Mouse (Mus musculus): ENCODE data around the gene Clasp1. TPM values are rescaled to one million over a fixed set of nuclear protein-coding genes. Genes with fewer than 3 reads are reported as not detected.

The Clasp1 gene
- total and polyA plus RNA-seq, 3 experiments, result 32.0 to 53.2 (median 42.2) TPM

- no peak for TF ChIP-seq POLR2AphosphoS2 (IDR thresholded peaks at IDR 0.05; ENCODE audit: low read depth, low read length)
- no peak for TF ChIP-seq ZNF384 (IDR thresholded peaks at IDR 0.05; ENCODE audit: low read depth, low read length)
- no peak for TF ChIP-seq JUND (conservative IDR thresholded peaks at IDR 0.05; ENCODE audit: low read depth, low read length)
- TF ChIP-seq CTCF (conservative IDR thresholded peaks at IDR 0.05 in 1 of 2, IDR thresholded peaks at IDR 0.05 in 1 of 2; ENCODE audit: low read depth in 2 of 2, low read length in 2 of 2), result peak in 1 of 2 experiments; percentile 64; a peak in 2 of 4 replicates
- TF ChIP-seq POLR2A (IDR thresholded peaks at IDR 0.05; ENCODE audit: low read depth, low read length), result no peak
- TF ChIP-seq E2F4 (IDR thresholded peaks at IDR 0.05; ENCODE audit: insufficient replicate concordance, low read depth, low read length), result no peak
- TF ChIP-seq JUN (IDR thresholded peaks at IDR 0.05; ENCODE audit: insufficient read depth, low read depth, low read length), result no peak
- no peak for TF ChIP-seq MEF2A (IDR thresholded peaks at IDR 0.05; ENCODE audit: borderline replicate concordance, low read depth, low read length)
- TF ChIP-seq USF1 (IDR thresholded peaks at IDR 0.05; ENCODE audit: low read depth, low read length), result no peak
- TF ChIP-seq TCF12 (IDR thresholded peaks at IDR 0.05; ENCODE audit: low read depth, low read length), result no peak
- TF ChIP-seq KAT2A (IDR thresholded peaks at IDR 0.05; ENCODE audit: insufficient replicate concordance, low read length), result no peak
- TF ChIP-seq USF2 (conservative IDR thresholded peaks at IDR 0.05; ENCODE audit: low read depth, low read length), result no peak
- peak; percentile 59 for TF ChIP-seq RAD21 (IDR thresholded peaks at IDR 0.05; ENCODE audit: low read depth, low read length)
- TF ChIP-seq ETS1 (conservative IDR thresholded peaks at IDR 0.05; ENCODE audit: low read depth, low read length), result no peak
- no peak for TF ChIP-seq NELFE (IDR thresholded peaks at IDR 0.05; ENCODE audit: low read depth, low read length)
- TF ChIP-seq IRF4 (IDR thresholded peaks at IDR 0.05; ENCODE audit: low read depth, low read length), result no peak
- TF ChIP-seq HCFC1 (IDR thresholded peaks at IDR 0.05; ENCODE audit: low read depth, low read length), result no peak
- no peak for TF ChIP-seq TBP (conservative IDR thresholded peaks at IDR 0.05; ENCODE audit: low read depth, low read length)
- TF ChIP-seq PAX5 (IDR thresholded peaks at IDR 0.05; ENCODE audit: low read length), result no peak
- TF ChIP-seq MYC (IDR thresholded peaks at IDR 0.05; ENCODE audit: low read depth, low read length), result no peak
- peak; percentile 62 for TF ChIP-seq SMC3 (IDR thresholded peaks at IDR 0.05; ENCODE audit: low read depth, low read length)
- TF ChIP-seq BHLHE40 (IDR thresholded peaks at IDR 0.05; ENCODE audit: low read depth, low read length), result no peak
- TF ChIP-seq ZMIZ1 (IDR thresholded peaks at IDR 0.05; ENCODE audit: low read depth, low read length), result no peak
- TF ChIP-seq NRF1 (IDR thresholded peaks at IDR 0.05; ENCODE audit: low read depth, low read length), result no peak
- dilution Hi-C loops (cut with MboI; ENCODE audit: extremely low pct_ligation_motif_present, extremely low pct_unique_long_range_greater_than_20kb, low sequenced_read_pairs) (no loop called here), in situ Hi-C loops (cut with MboI; ENCODE audit: low pct_ligation_motif_present, low pct_unique_long_range_greater_than_20kb, low sequenced_read_pairs) (loop anchor here (10.0 kb wide), 1 partner anchor 128 kb away; no protein-coding TSS in a partner anchor)
These were observed 104.0 kb downstream of the Clasp1 start for GRCm38 (mm10) chr1:118492811-118493210.

More at GRCm38 (mm10) chr1:118492811-118493210, 104.0 kb downstream of the Clasp1 start:
- H3K4me1 ChIP-seq (ENCODE audit: control insufficient read depth in 1 of 2, insufficient read depth in 2 of 2), result no peaks in the 10 kb centered on the region
- no peaks in the 10 kb centered on the region for H3K27me3 ChIP-seq (replicated peaks)
- DNase-seq (ENCODE audit: extremely low read depth), result peak; percentile 25
- no peak overlapping the region for H3K4me2 ChIP-seq (ENCODE audit: insufficient read depth, low read depth, poor library complexity, severe bottlenecking)
- 0 out of 2 replicates have a peak, but pooled peaks cover 3% of the 10 kb centered on the region for H3K79me2 ChIP-seq (replicated peaks; ENCODE audit: control insufficient read depth, extremely low read depth, insufficient read depth, poor library complexity, severe bottlenecking)
- no peak overlapping the region for H3K27ac ChIP-seq (ENCODE audit: insufficient read depth, low read depth)
- H3K36me3 ChIP-seq (replicated peaks in 1 of 2; ENCODE audit: control insufficient read depth in 1 of 2, insufficient read depth in 1 of 2, low read length in 1 of 2), result peaks cover 22 to 60% of the 10 kb centered on the region in 2 experiments
- H3K9me3 ChIP-seq (replicated peaks; ENCODE audit: low read length), result no peaks in the 10 kb centered on the region
- no peak overlapping the region for H3K9ac ChIP-seq (ENCODE audit: insufficient read depth, low read depth)
- no peak overlapping the region for H3K4me3 ChIP-seq (replicated peaks in 1 of 3; ENCODE audit: low read depth in 2 of 3, low read length in 2 of 3, poor library complexity in 1 of 3)
